Mouse (Mus musculus) MEL (cell line): ENCODE data around the gene Pi4k2a.

ENCODE experiments used
- CTCF ChIP-seq, 3 experiments: IDR thresholded peaks in 2 of 3; conservative IDR thresholded peaks in 1 of 3; 2 replicates each; pipeline ENCODE4 v1.5.1; 2011 to 2012; ENCODE audit warnings: low read length in 3 of 3, low read depth in 2 of 3, mild to moderate bottlenecking in 2 of 3, improper control_type of control experiment in 1 of 3, inconsistent platforms in 1 of 3, mixed read lengths in 1 of 3, moderate library complexity in 1 of 3; ENCODE audit not compliant: control insufficient read depth in 1 of 3, insufficient read depth in 1 of 3, poor library complexity in 1 of 3, severe bottlenecking in 1 of 3
- EP300 ChIP-seq, 2 experiments: IDR thresholded peaks; 2 replicates each; pipeline ENCODE4 v1.6.1; 2011; ENCODE audit warnings: improper control_type of control experiment in 2 of 2, low read length in 2 of 2, low read depth in 1 of 2, mild to moderate bottlenecking in 1 of 2
- GATA1 ChIP-seq: IDR thresholded peaks from 2 replicates; pipeline ENCODE4 v1.6.1; 2011; ENCODE audit warnings: low read depth, low read length, improper control_type of control experiment
- MEF2A ChIP-seq: IDR thresholded peaks from 2 replicates; pipeline ENCODE4 v1.6.1; 2014; ENCODE audit warnings: low read depth, mild to moderate bottlenecking, inconsistent platforms, low read length, improper control_type of control experiment; ENCODE audit not compliant: poor library complexity, insufficient replicate concordance, severe bottlenecking; ENCODE audit errors: extremely low read depth
- NELFE ChIP-seq: IDR thresholded peaks from 2 replicates; pipeline ENCODE4 v1.6.1; 2011; ENCODE audit warnings: low read depth, low read length, improper control_type of control experiment
- NRF1 ChIP-seq: IDR thresholded peaks from 2 replicates; pipeline ENCODE4 v1.6.1; 2014; ENCODE audit warnings: low read depth, mild to moderate bottlenecking, inconsistent platforms, low read length, improper control_type of control experiment, moderate library complexity; ENCODE audit not compliant: poor library complexity, insufficient read depth, severe bottlenecking
- POLR2A ChIP-seq, 2 experiments: IDR thresholded peaks; 2 replicates each; pipeline ENCODE4 v1.6.1; 2011 to 2012; ENCODE audit warnings: low read length in 2 of 2, mild to moderate bottlenecking in 2 of 2, control low read depth in 1 of 2, improper control_type of control experiment in 1 of 2, low read depth in 1 of 2, moderate library complexity in 1 of 2; ENCODE audit not compliant: control insufficient read depth in 1 of 2, insufficient read depth in 1 of 2, poor library complexity in 1 of 2

DNA sequence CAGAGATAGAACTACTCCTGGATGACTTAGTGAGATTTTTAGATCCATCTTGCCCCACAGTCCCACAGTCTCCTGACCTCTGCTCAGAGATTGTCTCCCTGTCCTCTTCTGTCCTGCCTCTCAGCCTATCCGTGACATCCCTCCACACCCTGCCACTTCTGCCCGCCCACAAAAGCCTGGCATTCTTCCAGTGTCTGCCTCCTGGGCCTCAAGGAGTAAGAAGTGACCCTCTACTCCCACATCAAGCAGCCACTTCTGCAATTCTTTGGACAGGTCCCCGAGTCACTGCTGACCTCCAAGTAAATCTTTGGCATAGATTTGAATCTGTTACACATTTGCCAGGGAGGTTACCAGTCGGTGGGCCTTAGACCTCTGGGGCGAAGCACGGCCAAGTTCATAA, 36.0 kb upstream of the Pi4k2a start:
- TF ChIP-seq POLR2A (IDR thresholded peaks at IDR 0.05; ENCODE audit: control insufficient read depth in 1 of 2, insufficient read depth in 1 of 2, low read depth in 1 of 2, low read length in 2 of 2, poor library complexity in 1 of 2) (no peak), GATA1 (no peak), MEF2A (no peak), NRF1 (no peak), CTCF (IDR thresholded peaks at IDR 0.05 in 2 of 3, conservative IDR thresholded peaks at IDR 0.05 in 1 of 3; ENCODE audit: control insufficient read depth in 1 of 3, insufficient read depth in 1 of 3, low read depth in 2 of 3, low read length in 3 of 3, poor library complexity in 1 of 3, severe bottlenecking in 1 of 3) (no peak), NELFE (no peak), EP300 (IDR thresholded peaks at IDR 0.05; ENCODE audit: low read depth in 1 of 2, low read length in 2 of 2) (no peak)
